Mouse (Mus musculus): ENCODE measurements around the gene Shroom1.

The Shroom1 gene

GRCm38 (mm10) chr11:53516775-53517627 is 60.0 kb downstream of the Shroom1 start:
- no peak for DNase-seq

Measured in cerebellum, adult 18-20 months (tissue).